Mouse (Mus musculus) ES-Bruce4 (cell line): ENCODE data around the gene Celsr2.

Experiments used
- CTCF ChIP-seq: IDR thresholded peaks from one replicate; pipeline ENCODE4 v1.8.1; 2011; ENCODE audit warnings: low read depth, low read length
- POLR2A ChIP-seq: IDR thresholded peaks from one replicate; pipeline ENCODE4 v1.8.1; 2011; ENCODE audit warnings: low read length; ENCODE audit not compliant: insufficient read depth

DNA sequence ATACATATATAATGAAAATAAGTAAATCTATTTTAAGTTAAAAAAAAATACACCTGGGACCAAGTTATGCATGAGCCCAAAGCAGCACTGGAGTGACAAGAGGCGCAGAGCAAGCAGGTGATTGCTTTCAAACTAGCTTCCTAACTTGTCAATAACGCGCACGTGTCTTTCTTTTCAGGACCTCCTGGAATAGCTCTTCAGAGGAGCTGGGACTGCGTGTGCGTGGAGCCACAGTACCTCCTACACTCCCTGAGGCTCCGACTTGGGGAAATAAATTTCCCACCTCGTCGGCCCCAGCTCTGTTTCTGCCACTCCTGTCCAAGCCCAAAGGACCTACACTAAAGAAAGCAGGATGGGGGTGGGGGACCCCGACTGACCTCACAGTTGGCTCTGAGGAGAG is 58.3 kb downstream of the Celsr2 start:
- TF ChIP-seq POLR2A (no peak), CTCF (no peak)
